8 mouse cellular contexts compared by ENCODE assay signal in the genomic region with DNA sequence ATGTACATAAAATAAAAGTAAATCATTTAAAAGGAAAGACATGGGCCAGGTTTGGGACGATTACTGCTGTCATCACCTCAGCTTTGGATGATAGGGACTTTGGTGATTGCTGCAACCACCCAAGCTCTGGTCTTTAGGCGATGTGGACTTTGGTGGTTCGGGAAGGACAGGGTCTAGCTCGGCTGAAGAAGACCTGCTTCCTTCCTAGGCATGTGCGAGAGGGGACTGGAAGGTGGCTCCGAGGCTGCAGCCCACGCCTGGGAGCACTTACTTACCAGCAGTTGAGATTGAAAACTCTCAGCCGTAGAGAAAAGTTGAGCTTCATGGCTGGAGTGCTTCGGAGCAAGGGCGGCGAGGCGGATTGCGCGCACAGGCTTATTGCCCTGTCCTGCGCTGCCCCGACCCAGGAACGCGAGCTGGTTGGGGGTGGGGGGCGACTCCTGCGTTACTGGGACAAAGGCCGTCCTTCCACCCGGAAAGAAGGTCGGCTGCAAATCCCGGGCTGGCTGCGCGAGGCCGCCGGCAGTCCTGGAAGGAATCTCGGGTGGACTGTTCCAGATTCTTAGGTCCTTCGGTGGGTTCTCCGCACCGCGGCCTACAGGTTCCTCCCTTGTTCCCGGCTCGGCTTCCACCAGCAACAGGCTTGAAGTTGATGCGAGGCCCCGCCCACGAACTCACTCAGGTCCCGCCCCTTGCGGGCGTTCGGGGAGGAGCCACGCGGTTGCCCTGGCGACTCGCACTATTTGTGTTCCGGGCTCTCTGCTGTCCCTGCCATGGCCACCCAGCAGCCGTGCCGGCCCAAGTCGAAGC. TPM values are rescaled to one million over a fixed set of nuclear protein-coding genes. Genes with fewer than 3 reads are reported as not detected.
A peak's percentile ranks its signal among the peaks of the same experiment; 100 is the strongest.
DNase-seq lines count a peak whose midpoint lies in the region; ATAC-seq and TF ChIP-seq lines count a peak whose summit lies in the region.

A gene (minus strand): TSS at position 662 of the 810 bp plus-strand sequence.
A gene (plus strand): TSS at position 732 of the 810 bp plus-strand sequence.

- peak; percentile 94 to 96 for ATAC-seq in hematopoietic stem cell, adult 5-6 weeks (replicated peaks in 1 of 2; ENCODE audit: insufficient read depth in 1 of 2, low FRiP score in 2 of 2, low TSS enrichment in 1 of 2, low read depth in 1 of 2, poor library complexity in 2 of 2, severe bottlenecking in 2 of 2)
- peak; percentile 93 for ATAC-seq in lung, embryonic 15.5 days (ENCODE audit: borderline replicate concordance, extremely low read depth, low FRiP score, low TSS enrichment)

- H3K9ac ChIP-seq in lung, embryonic 15.5 days, result peak within 1 kb of the TSS; percentile 72

- peak within 1 kb of the TSS; percentile 80 for H3K27ac ChIP-seq in lung, embryonic 15.5 days
- peak within 1 kb of the TSS; percentile 24; the same call in 1 of the 2 replicates for H3K27ac ChIP-seq in olfactory bulb, adult 2 months (ENCODE audit: insufficient read depth, low read depth, low read length)

- TF ChIP-seq CTCF in olfactory bulb, adult 2 months (IDR thresholded peaks at IDR 0.05; ENCODE audit: insufficient read depth, low read depth, low read length), result no peak

- peak; percentile 41 for TF ChIP-seq POLR2A in olfactory bulb, adult 2 months (IDR thresholded peaks at IDR 0.05; ENCODE audit: insufficient read depth, low read depth, low read length)

- H3K36me3 ChIP-seq in lung, embryonic 15.5 days, result peaks cover 32% of the 10 kb centered on the region

- H3K4me3 ChIP-seq in lung, embryonic 15.5 days, result peak within 1 kb of the TSS; percentile 62
- peak within 1 kb of the TSS; percentile 90 for H3K4me3 ChIP-seq in olfactory bulb, adult 2 months (ENCODE audit: insufficient read depth, low read depth, low read length)

- peak within 1 kb of the TSS; percentile 99 for H3K4me2 ChIP-seq in lung, embryonic 15.5 days

- H3K27me3 ChIP-seq in lung, embryonic 15.5 days, result no peaks in the 10 kb centered on the region

- WGBS in lung, embryonic 15.5 days, result under 1% methylated on average over 50 of the region's 50 CpGs
- under 1% methylated on average over 50 of the region's 50 CpGs for WGBS in olfactory bulb, adult 2 months

- DNase-seq in MN1 (ENCODE audit: low spot score), result peak; percentile 98
- peak; percentile 91 for DNase-seq in cerebellum, adult 8-10 months
- peak; percentile 96 for DNase-seq in forelimb bud, embryonic 11.5 days (ENCODE audit: low read depth, low spot score)
- peak; percentile 85 for DNase-seq in layer of hippocampus, adult 9-10 months (ENCODE audit: low spot score)
- peak; percentile 90 to 92 for DNase-seq in thymus, adult 18-20 months

- H3K4me1 ChIP-seq in lung, embryonic 15.5 days, result peaks cover 20% of the 10 kb centered on the region
- H3K4me1 ChIP-seq in olfactory bulb, adult 2 months (ENCODE audit: control insufficient read depth, insufficient read depth, low read length), result peaks cover 28% of the 10 kb centered on the region

- no peaks in the 10 kb centered on the region for H3K9me3 ChIP-seq in lung, embryonic 15.5 days

RNA-seq across cellular contexts. Expression of the first gene that starts in this region (rescaled TPM):
- 15.0 and 19.4 TPM in 2 replicates for total RNA-seq in hematopoietic stem cell, adult 5-6 weeks (2017)
- polyA plus RNA-seq in lung, embryonic 15.5 days (2015; fragmentation: Nextera tagmentation; extraction: Ambion mirVana), result 69.7 and 77.4 TPM in 2 replicates
- not detected in 2 replicates for polyA plus RNA-seq in olfactory bulb, adult 2 months (2012; ENCODE audit: insufficient read depth, insufficient read length, low replicate concordance, missing spikeins)

RNA-seq across cellular contexts. Expression of the second gene that starts in this region (rescaled TPM):
- total RNA-seq in hematopoietic stem cell, adult 5-6 weeks (2017), result 1.4 TPM in 1 of 2 replicates, not detected in the other
- polyA plus RNA-seq in lung, embryonic 15.5 days (2015; fragmentation: Nextera tagmentation; extraction: Ambion mirVana), result 2.4 and 2.5 TPM in 2 replicates
- polyA plus RNA-seq in olfactory bulb, adult 2 months (2012; ENCODE audit: insufficient read depth, insufficient read length, low replicate concordance, missing spikeins), result not detected in 2 replicates

Comparison
In these comparisons a context has a peak if more than half of its experiments do, and no peak if none do; other contexts are left out.
1. Peak in every context shown above with its lines: DNase-seq, ATAC-seq, H3K4me3 ChIP-seq and H3K27ac ChIP-seq.